Mouse (Mus musculus) G1E (cell line): ENCODE measurements around the gene Acyp1.

ENCODE experiments used
- CTCF ChIP-seq: IDR thresholded peaks from 2 replicates; pipeline ENCODE4 v1.5.1; 2012; ENCODE audit warnings: low read depth, low read length, inconsistent platforms, mixed read lengths
- GATA1 ChIP-seq: IDR thresholded peaks from 2 replicates; pipeline ENCODE4 v1.6.1; 2012; ENCODE audit warnings: borderline replicate concordance, low read length, inconsistent platforms, mixed read lengths
- GATA2 ChIP-seq: IDR thresholded peaks from 2 replicates; pipeline ENCODE4 v1.6.1; 2012; ENCODE audit warnings: low read depth, low read length, inconsistent platforms, borderline replicate concordance
- POLR2AphosphoS5 ChIP-seq: IDR thresholded peaks from 2 replicates; pipeline ENCODE4 v1.6.1; 2012; ENCODE audit warnings: low read depth, low read length, inconsistent platforms; ENCODE audit not compliant: insufficient replicate concordance
- TAL1 ChIP-seq: conservative IDR thresholded peaks from 2 replicates; pipeline ENCODE4 v1.6.1; 2012; ENCODE audit warnings: low read depth, low read length, inconsistent platforms, mixed read lengths

DNA sequence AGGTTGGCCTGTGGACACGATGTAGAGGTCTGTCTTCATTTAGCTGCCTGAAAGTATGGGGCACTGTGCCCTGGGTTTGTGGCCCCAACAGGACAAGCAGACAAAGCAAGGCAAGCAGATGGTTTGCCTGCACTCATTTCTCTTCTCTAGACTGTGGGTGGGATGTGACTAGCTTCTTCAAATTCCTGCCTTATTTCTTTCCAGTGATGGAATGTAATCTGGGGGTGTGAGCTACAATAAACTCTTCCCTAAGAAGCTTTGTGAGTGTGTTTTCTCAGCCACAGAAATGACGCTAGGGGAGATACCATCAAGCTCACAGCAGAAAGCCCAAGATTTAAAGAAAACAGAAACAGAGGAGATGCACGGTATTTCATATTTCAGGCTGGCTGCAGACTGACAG is 36.2 kb downstream of the Acyp1 start:
- TF ChIP-seq CTCF (no peak), POLR2AphosphoS5 (no peak), GATA1 (no peak), TAL1 (no peak), GATA2 (no peak)
